ENCODE assay signal across 11 mouse cellular contexts in genomic region chr6:4982686-4983162, GRCm38 (mm10).
A peak's percentile ranks its signal among the peaks of the same experiment; 100 is the strongest.
DNase-seq lines count a peak whose midpoint lies in the region; ATAC-seq lines count a peak whose summit lies in the region.
"Had no signal": no experiment of that assay in that cellular context is flagged by ENCODE, and none has a peak within 500 bp of the region (broad histone marks: within the 10 kb centered on the region; RNA-seq: fewer than 3 reads in every experiment).

No protein-coding gene starts in this region.

- WGBS in heart, embryonic 13.5 days, result 55% methylated on average over 9 of the region's 9 CpGs
- 42% methylated on average over 9 of the region's 9 CpGs for WGBS in intestine, embryonic 14.5 days

- no peak overlapping the region for H3K9ac ChIP-seq in heart, embryonic 13.5 days
- H3K9ac ChIP-seq in intestine, embryonic 14.5 days (ENCODE audit: low read length), result no peak overlapping the region
- H3K9ac ChIP-seq: neural tube, embryonic 12.5 days had no signal

- H3K4me3 ChIP-seq in heart, embryonic 13.5 days, result no peak overlapping the region
- no peak overlapping the region for H3K4me3 ChIP-seq in intestine, embryonic 14.5 days (ENCODE audit: low read depth, low read length)
- H3K4me3 ChIP-seq: erythroblast, embryonic 14.5 days; neural tube, embryonic 12.5 days had no signal

- H3K36me3 ChIP-seq in heart, embryonic 13.5 days, result no peaks in the 10 kb centered on the region
- H3K36me3 ChIP-seq in intestine, embryonic 14.5 days (ENCODE audit: control insufficient read depth, insufficient read depth, low read length), result no peaks in the 10 kb centered on the region
- H3K36me3 ChIP-seq: neural tube, embryonic 12.5 days had no signal

- H3K27me3 ChIP-seq in heart, embryonic 13.5 days (replicated peaks), result no peaks in the 10 kb centered on the region
- no peaks in the 10 kb centered on the region for H3K27me3 ChIP-seq in intestine, embryonic 14.5 days (replicated peaks; ENCODE audit: control insufficient read depth, insufficient read depth, low read length)
- H3K27me3 ChIP-seq: neural tube, embryonic 12.5 days had no signal

- DNase-seq in heart, postnatal 36 days, result no peak
- peak; percentile 49 for DNase-seq in brain, adult 2 months (ENCODE audit: low read depth, low spot score)
- peak; percentile 68 for DNase-seq in intestine, embryonic 14.5 days (ENCODE audit: low spot score)
- DNase-seq in lung, postnatal 14 days, result peak; percentile 58
- no peak for DNase-seq in ovary, postnatal 10 days (ENCODE audit: low spot score)
- no peak for DNase-seq in natural killer cell, adult 2 months (ENCODE audit: low spot score in 2 of 2)
- DNase-seq: B cell, adult 2 months had no signal

- ATAC-seq in heart, embryonic 13.5 days (ENCODE audit: extremely low read depth, insufficient number of reproducible peaks, low FRiP score, low TSS enrichment), result no peak
- peak; percentile 55; the same call in 1 of the 2 replicates for ATAC-seq in intestine, embryonic 14.5 days (replicated peaks; ENCODE audit: low FRiP score, low TSS enrichment, low read depth)
- no peak for ATAC-seq in CD4-positive, CD25-positive, alpha-beta regulatory T cell, adult 4 months

- H3K4me1 ChIP-seq in heart, embryonic 13.5 days, result peaks cover 9% of the 10 kb centered on the region; the same call in 1 of the 2 replicates
- no peaks in the 10 kb centered on the region for H3K4me1 ChIP-seq in intestine, embryonic 14.5 days (replicated peaks; ENCODE audit: control insufficient read depth, insufficient read depth, low read length)
- H3K4me1 ChIP-seq: neural tube, embryonic 12.5 days had no signal

- no peak overlapping the region for H3K4me2 ChIP-seq in heart, embryonic 13.5 days
- H3K4me2 ChIP-seq in intestine, embryonic 14.5 days (ENCODE audit: low read length), result no peak overlapping the region
- H3K4me2 ChIP-seq: neural tube, embryonic 12.5 days had no signal

- no peaks in the 10 kb centered on the region for H3K9me3 ChIP-seq in heart, embryonic 13.5 days
- no peaks in the 10 kb centered on the region for H3K9me3 ChIP-seq in intestine, embryonic 14.5 days (ENCODE audit: control insufficient read depth, low read length)
- H3K9me3 ChIP-seq: neural tube, embryonic 12.5 days had no signal

- intact Hi-C loops in heart, postnatal 36 days (cut with DNase I), result no loop called here

- H3K27ac ChIP-seq in heart, embryonic 13.5 days (replicated peaks), result 0 out of 2 replicates have a peak overlapping the region, but pooled peaks have one; percentile 5
- no peak overlapping the region for H3K27ac ChIP-seq in intestine, embryonic 14.5 days (ENCODE audit: low read depth)
- H3K27ac ChIP-seq: neural tube, embryonic 12.5 days had no signal

Comparison
In these comparisons a context has a peak if more than half of its experiments do, and no peak if none do; other contexts are left out.
1. DNase-seq: peak in brain, adult 2 months (single experiment), intestine, embryonic 14.5 days (single experiment) and lung, postnatal 14 days (single experiment); none in heart, postnatal 36 days (0 of 2), ovary, postnatal 10 days (single experiment) and natural killer cell, adult 2 months (0 of 2).